ENCODE assay signal across 9 mouse cellular contexts in genomic region chr4:100008371-100009090, GRCm38 (mm10).
DNase-seq lines count a peak whose midpoint lies in the region; ATAC-seq lines count a peak whose summit lies in the region.
"Had no signal": no experiment of that assay in that cellular context is flagged by ENCODE, and none has a peak within 500 bp of the region (broad histone marks: within the 10 kb centered on the region; RNA-seq: fewer than 3 reads in every experiment).

No protein-coding gene starts in this region.

- peak; percentile 90 for DNase-seq in adipocyte (ENCODE audit: low spot score)
- peak; percentile 90 for DNase-seq in embryo, embryonic 10 days (ENCODE audit: low spot score)
- peak; percentile 71 for DNase-seq in gastrocnemius, postnatal 14 days
- peak; percentile 58 to 66 for DNase-seq in layer of hippocampus, postnatal 36 days
- peak; percentile 85 for DNase-seq in lung, postnatal 10 days
- peak; percentile 62 to 77 for DNase-seq in right cerebral cortex, postnatal 10 days (ENCODE audit: low spot score in 2 of 2)

- peak; percentile 77 for ATAC-seq in hindbrain, embryonic 16.5 days
- ATAC-seq in erythroblast, adult 5-6 weeks (replicated peaks; ENCODE audit: low FRiP score, poor library complexity, severe bottlenecking) = no peak

- H3K4me2 ChIP-seq in hindbrain, embryonic 16.5 days (ENCODE audit: low read length) = no peak overlapping the region

- no peaks in the 10 kb centered on the region for H3K9me3 ChIP-seq in hindbrain, embryonic 16.5 days (ENCODE audit: control insufficient read depth, low read length)
- H3K9me3 ChIP-seq: megakaryocyte, embryonic 14.5 days had no signal

- H3K36me3 ChIP-seq in hindbrain, embryonic 16.5 days (ENCODE audit: control insufficient read depth, insufficient read depth, low read length) = no peaks in the 10 kb centered on the region

- intact Hi-C loops in gastrocnemius, postnatal 14 days (cut with DNase I; ENCODE audit: low total_unique reads) = no loop called here

- H3K4me1 ChIP-seq in hindbrain, embryonic 16.5 days (ENCODE audit: control insufficient read depth, insufficient read depth, low read depth, low read length) = peaks cover 4% of the 10 kb centered on the region

- H3K9ac ChIP-seq in hindbrain, embryonic 16.5 days (ENCODE audit: low read depth, low read length) = no peak overlapping the region

- H3K4me3 ChIP-seq in hindbrain, embryonic 16.5 days (ENCODE audit: low read length) = no peak overlapping the region
- H3K4me3 ChIP-seq: megakaryocyte, embryonic 14.5 days had no signal

- peak overlapping the region; percentile 56 for H3K27ac ChIP-seq in hindbrain, embryonic 16.5 days (ENCODE audit: low read depth, low read length)

- 25% methylated on average over 5 of the region's 5 CpGs for WGBS in hindbrain, embryonic 16.5 days

- no peaks in the 10 kb centered on the region for H3K27me3 ChIP-seq in hindbrain, embryonic 16.5 days (replicated peaks; ENCODE audit: control insufficient read depth, insufficient read depth, low read length)
